Mouse (Mus musculus) limb, embryonic 12.5 days (tissue): Measurements from ENCODE around the gene Prph. TPM values are rescaled to one million over a fixed set of nuclear protein-coding genes. Genes with fewer than 3 reads are reported as not detected.

Source experiments
- ATAC-seq: fragments of 200-750 bp; cut with Nextera tagmentation; 2 replicates; pipeline ENCODE4 v1.8.0; 2017; ENCODE audit warnings: low read depth, moderate TSS enrichment; ENCODE audit not compliant: insufficient number of reproducible peaks, insufficient read depth, low FRiP score, low TSS enrichment
- H3K27ac ChIP-seq: fragments of 300-500 bp; sonication (generic); 2 replicates; pipeline ENCODE4 v1.5.1; 2016; ENCODE audit warnings: mild to moderate bottlenecking, moderate library complexity
- H3K27me3 ChIP-seq: fragments of 300-500 bp; sonication (generic); 2 replicates; pipeline ENCODE4 v1.6.1; 2016; ENCODE audit warnings: mild to moderate bottlenecking, moderate library complexity
- H3K36me3 ChIP-seq: fragments of 300-500 bp; sonication (generic); 2 replicates; pipeline ENCODE4 v1.6.1; 2016; ENCODE audit warnings: mild to moderate bottlenecking, moderate library complexity
- H3K4me1 ChIP-seq: fragments of 300-500 bp; sonication (generic); replicated peaks from 2 replicates; pipeline ENCODE4 v1.6.1; 2016
- H3K4me2 ChIP-seq: fragments of 300-500 bp; sonication (generic); 2 replicates; pipeline ENCODE4 v1.6.1; 2016; ENCODE audit warnings: mild to moderate bottlenecking, moderate library complexity
- H3K4me3 ChIP-seq: fragments of 300-500 bp; sonication (generic); replicated peaks from 2 replicates; pipeline ENCODE4 v1.5.1; 2016; ENCODE audit warnings: mild to moderate bottlenecking
- H3K9ac ChIP-seq: fragments of 300-500 bp; sonication (generic); replicated peaks from 2 replicates; pipeline ENCODE4 v1.6.1; 2016; ENCODE audit warnings: mild to moderate bottlenecking, moderate library complexity
- H3K9me3 ChIP-seq: fragments of 300-500 bp; sonication (generic); 2 replicates; pipeline ENCODE4 v1.6.1; 2016; ENCODE audit warnings: mild to moderate bottlenecking, moderate library complexity
- WGBS: fragments of 180-500 bp; shearing (Covaris S2); methylation state at CpG from one replicate; pipeline ENCODE4 v1.1.7; 2016; 5-methylcytosine and 5-hydroxymethylcytosine counted together
- microRNA-seq: library from miRNA; unstranded; fragments of <30 nt; microRNA quantifications from one replicate; pipeline ENCODE4, GENCODE M21; 2017
- polyA plus RNA-seq: library from polyadenylated mRNA; unstranded; fragments of >200 nt; fragmentation: Nextera tagmentation; extraction: Ambion mirVana; gene quantifications from 2 replicates; pipeline ENCODE4 v1.2.1, GENCODE M21; 2016

Prph gene
- polyA plus RNA-seq, 1 experiment from 2014 or later = 5.1 TPM

DNA sequence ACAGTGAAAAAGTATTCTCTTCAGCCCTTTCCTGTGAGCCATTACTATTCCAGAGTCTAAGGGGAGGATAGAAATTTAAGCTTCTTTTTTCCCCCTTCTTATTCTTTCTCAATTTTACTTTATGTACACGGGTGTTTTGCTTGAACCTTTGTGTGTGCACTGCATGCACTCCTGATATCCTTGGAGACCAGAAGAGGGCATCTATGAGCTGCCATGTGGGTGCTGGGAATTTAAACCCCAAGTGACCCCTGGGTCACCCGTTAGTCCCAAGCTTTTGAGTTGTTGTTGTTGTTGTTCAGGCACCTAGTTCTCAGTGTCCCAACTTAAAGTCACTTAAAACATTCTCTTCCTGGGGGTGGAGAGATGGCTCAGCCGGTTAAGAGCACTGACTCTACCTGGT is 45.0 kb downstream of the Prph start:
- H3K27ac ChIP-seq = no peak overlapping the region
- H3K27me3 ChIP-seq = peaks cover 55% of the 10 kb centered on the region
- H3K9me3 ChIP-seq = no peaks in the 10 kb centered on the region
- 56% methylated on average over 3 of the region's 3 CpGs for WGBS
- no peak overlapping the region for H3K4me2 ChIP-seq
- H3K36me3 ChIP-seq = no peaks in the 10 kb centered on the region
- peaks cover 38% of the 10 kb centered on the region for H3K4me1 ChIP-seq
- no peak overlapping the region for H3K4me3 ChIP-seq
- no peak for ATAC-seq
- H3K9ac ChIP-seq = no peak overlapping the region

DNA sequence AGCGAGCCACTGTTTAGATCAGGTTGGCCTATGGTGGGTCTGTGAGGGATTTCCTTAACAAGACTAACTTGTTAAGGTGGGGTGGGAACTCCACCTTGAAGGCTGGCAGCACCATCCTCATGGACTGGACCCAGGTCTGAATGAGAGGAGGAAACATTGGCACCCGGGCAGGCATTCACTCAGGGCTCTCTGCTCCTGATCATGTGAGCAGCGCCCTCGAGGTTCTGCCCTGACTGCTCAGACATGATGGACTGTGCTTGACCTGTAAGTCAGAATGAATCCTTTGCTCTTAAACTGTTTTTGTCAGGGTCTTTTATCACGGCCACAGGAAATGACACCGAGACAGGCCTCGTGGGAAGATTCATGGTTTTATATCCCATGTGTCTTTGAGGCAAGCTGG is 50.3 kb downstream of the Prph start:
- no peak overlapping the region for H3K4me3 ChIP-seq
- H3K27me3 ChIP-seq = 0 out of 2 replicates have a peak, but pooled peaks cover 2% of the 10 kb centered on the region
- H3K9me3 ChIP-seq = no peaks in the 10 kb centered on the region
- H3K27ac ChIP-seq = no peak overlapping the region
- H3K9ac ChIP-seq = no peak overlapping the region
- ATAC-seq = no peak
- no peaks in the 10 kb centered on the region for H3K36me3 ChIP-seq
- H3K4me2 ChIP-seq = no peak overlapping the region
- 48% methylated on average over 7 of the region's 7 CpGs for WGBS
- no peaks in the 10 kb centered on the region for H3K4me1 ChIP-seq

DNA sequence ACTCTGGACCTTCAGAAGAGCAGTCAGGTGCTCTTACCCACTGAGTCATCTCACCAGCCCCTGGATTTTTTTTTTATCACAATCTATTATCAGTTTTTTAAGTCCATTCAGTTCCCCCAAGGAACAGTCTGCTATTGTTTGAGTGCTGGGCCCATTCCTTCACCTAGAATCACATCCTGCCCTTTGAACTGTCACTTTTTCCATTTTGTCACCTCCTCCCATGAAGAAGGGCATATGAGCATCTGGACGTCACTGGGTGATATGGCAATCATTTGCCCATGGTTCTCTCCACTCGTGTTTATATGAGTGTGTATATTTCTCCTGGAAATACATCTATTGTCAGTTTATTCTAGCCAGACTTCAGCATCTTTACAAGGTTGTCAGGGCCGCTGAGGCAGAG is 52.9 kb downstream of the Prph start:
- Histone ChIP-seq H3K9me3 (no peaks in the 10 kb centered on the region), H3K4me3 (no peak overlapping the region), H3K36me3 (no peaks in the 10 kb centered on the region), H3K27ac (no peak overlapping the region), H3K4me2 (no peak overlapping the region), H3K4me1 (no peaks in the 10 kb centered on the region), H3K9ac (no peak overlapping the region), H3K27me3 (no peaks in the 10 kb centered on the region)
- WGBS = 83% methylated on average over 3 of the region's 3 CpGs
- no peak for ATAC-seq

Small RNA genes lying within 50 kb of the gene (microRNA-seq; reads per million reads assigned to microRNA genes)
- gene Mir6960 = 1.2 reads per million

Other genes with a start within 250 kb of the Prph start
- gene Ddn, start 245.7 kb upstream of the Prph start, polyA plus RNA-seq = 0.23 TPM in 1 of 2 replicates, not detected in the other
- 81.4 and 88.4 TPM in 2 replicates for gene Prkag1, start 223.7 kb upstream of the Prph start, polyA plus RNA-seq
- gene Kmt2d, start 184.0 kb upstream of the Prph start, polyA plus RNA-seq = 13.0 and 14.4 TPM in 2 replicates
- 23.9 and 25.8 TPM in 2 replicates for gene Rhebl1, start 160.6 kb upstream of the Prph start, polyA plus RNA-seq
- gene Dhh, start 156.6 kb upstream of the Prph start, polyA plus RNA-seq = 0.52 and 0.74 TPM in 2 replicates
- 23.4 and 24.1 TPM in 2 replicates for gene Lmbr1l, start 136.9 kb upstream of the Prph start, polyA plus RNA-seq
- gene Tuba1b, start 120.6 kb upstream of the Prph start, polyA plus RNA-seq = 1,691 and 1,695 TPM in 2 replicates
- not detected in 2 replicates for gene Gm49450, start 101.6 kb upstream of the Prph start, polyA plus RNA-seq
- 1,314 and 1,328 TPM in 2 replicates for gene Tuba1a, start 101.5 kb upstream of the Prph start, polyA plus RNA-seq
- gene Tuba1c, start 25.3 kb upstream of the Prph start, polyA plus RNA-seq = 128 and 135 TPM in 2 replicates
- 39.5 and 47.1 TPM in 2 replicates for gene Troap, start 19.4 kb downstream of the Prph start, polyA plus RNA-seq
- 0.19 TPM in 1 of 2 replicates, not detected in the other for gene C1ql4, start 32.6 kb downstream of the Prph start, polyA plus RNA-seq
- gene Dnajc22, start 38.0 kb downstream of the Prph start, polyA plus RNA-seq = 1.2 and 1.7 TPM in 2 replicates
- gene Spats2, start 70.7 kb downstream of the Prph start, polyA plus RNA-seq = 78.7 and 79.2 TPM in 2 replicates
- 0.13 and 0.24 TPM in 2 replicates for gene Kcnh3, start 169.7 kb downstream of the Prph start, polyA plus RNA-seq
- gene Mcrs1, start 196.8 kb downstream of the Prph start, polyA plus RNA-seq = 154 and 158 TPM in 2 replicates
- 74.6 TPM in 2 replicates for gene Prpf40b, start 239.9 kb downstream of the Prph start, polyA plus RNA-seq
- not detected in 2 replicates for gene Fam186b, start 240.7 kb downstream of the Prph start, polyA plus RNA-seq